Mouse (Mus musculus) Muller cell, postnatal 12 days (primary cell): Measurements from ENCODE around the gene Wbp2.

Experiments
- DNase-seq: peaks from one replicate; pipeline ENCODE4 v3.0.0-alpha.2; 2015; ENCODE audit errors: inconsistent ontology term

The Wbp2 gene

DNA sequence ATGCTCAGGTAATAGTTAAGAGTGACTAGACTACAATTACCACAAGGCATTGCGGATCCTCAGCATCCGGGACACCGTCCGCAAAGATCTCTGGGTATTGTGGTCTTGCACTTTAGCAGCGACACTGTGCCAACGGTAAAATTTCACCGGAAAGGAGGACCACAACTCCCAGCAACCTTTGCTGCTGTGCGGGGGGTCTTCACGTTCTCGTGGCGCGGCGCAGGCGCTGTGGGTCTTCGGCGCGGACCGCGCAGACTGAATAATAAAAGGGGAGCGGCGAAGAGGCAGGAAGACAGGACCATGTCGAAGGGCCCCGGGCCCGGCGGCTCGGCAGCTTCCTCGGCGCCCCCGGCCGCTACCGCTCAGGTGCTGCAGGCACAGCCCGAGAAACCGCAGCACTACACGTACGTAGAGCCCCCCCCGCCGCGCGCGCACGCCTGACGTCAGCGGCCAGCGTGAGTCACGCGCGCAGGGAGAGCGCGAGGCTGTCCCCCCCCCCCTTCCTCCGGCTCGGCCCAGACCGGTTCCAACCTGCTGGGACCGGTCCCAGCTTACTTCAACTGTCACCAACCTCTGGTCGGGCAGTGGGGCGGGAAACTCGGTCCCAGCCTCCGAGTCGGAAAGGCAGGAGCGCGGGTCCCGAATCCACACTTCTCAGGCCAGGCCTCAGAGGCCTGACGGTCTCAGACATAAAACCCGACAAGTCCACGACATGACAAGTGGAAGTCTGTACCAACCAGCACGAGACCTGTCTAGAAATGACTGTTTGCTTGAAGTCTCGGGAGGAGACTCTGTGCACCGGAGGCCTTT lies 56.5 kb downstream of the Wbp2 start, which contains the start of gene Unk:
TSS of gene Unk (plus strand) at position 235 of the 810 bp plus-strand sequence.
- peak; percentile 98 for DNase-seq

- DNase-seq = no peak
Measured at GRCm38 (mm10) chr11:116029086-116029865, 57.5 kb downstream of the Wbp2 start.
